Mouse (Mus musculus): Measurements from ENCODE around the gene Ano6. TPM values are rescaled to one million over a fixed set of nuclear protein-coding genes. Genes with fewer than 3 reads are reported as not detected.
A peak's percentile ranks its signal among the peaks of the same experiment; 100 is the strongest.

Gene Ano6
- polyA plus RNA-seq (2015; fragmentation: Nextera tagmentation; extraction: Ambion mirVana): 7.8 and 10.6 TPM in 2 replicates

DNA sequence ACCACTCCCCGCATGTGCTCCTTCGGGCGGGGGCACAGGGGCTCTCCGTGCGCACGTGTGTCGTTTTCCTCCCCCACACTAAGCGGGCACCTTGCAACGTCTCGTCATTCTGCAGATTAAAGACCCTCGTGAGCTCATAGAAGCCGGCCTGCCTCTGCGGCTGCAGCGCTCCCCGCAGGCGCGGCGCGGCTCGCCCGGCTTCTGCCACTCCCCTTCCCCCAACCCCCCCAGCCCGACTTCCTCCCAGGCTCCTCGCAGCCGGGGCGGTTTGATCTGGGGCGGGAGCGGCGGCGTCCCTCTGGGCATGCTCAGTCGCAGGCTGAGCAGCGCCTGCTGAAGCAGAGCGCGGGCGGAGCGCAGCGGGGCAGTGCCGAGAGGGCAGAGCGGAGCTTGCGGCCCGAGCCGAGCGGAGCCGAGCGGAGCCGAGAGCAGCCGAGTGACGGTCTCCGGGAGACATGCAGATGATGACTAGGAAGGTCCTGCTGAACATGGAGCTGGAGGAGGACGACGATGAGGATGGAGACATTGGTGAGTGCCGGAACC is at the start of gene Ano6:
Gene Ano6 (plus strand): TSS at position 315 of the 543 bp plus-strand sequence.
- H3K4me3 ChIP-seq (replicated peaks): peak within 1 kb of the TSS; percentile 72
- DNase-seq (peak; percentile 82), ATAC-seq (ENCODE audit: low read depth) (peak; percentile 96)
- peak within 1 kb of the TSS; percentile 94 for H3K4me2 ChIP-seq
- no peaks in the 10 kb centered on the region for H3K36me3 ChIP-seq
- WGBS (ENCODE audit: insufficient replicate concordance): under 1% methylated on average over 51 of the region's 51 CpGs
- H3K9me3 ChIP-seq (replicated peaks): no peaks in the 10 kb centered on the region; the same call in 1 of the 2 replicates
- peaks cover 17% of the 10 kb centered on the region; the same call in 1 of the 2 replicates for H3K27me3 ChIP-seq
- H3K27ac ChIP-seq: peak within 1 kb of the TSS; percentile 66
- H3K9ac ChIP-seq: peak within 1 kb of the TSS; percentile 79
- peaks cover 55% of the 10 kb centered on the region for H3K4me1 ChIP-seq (replicated peaks)

DNA sequence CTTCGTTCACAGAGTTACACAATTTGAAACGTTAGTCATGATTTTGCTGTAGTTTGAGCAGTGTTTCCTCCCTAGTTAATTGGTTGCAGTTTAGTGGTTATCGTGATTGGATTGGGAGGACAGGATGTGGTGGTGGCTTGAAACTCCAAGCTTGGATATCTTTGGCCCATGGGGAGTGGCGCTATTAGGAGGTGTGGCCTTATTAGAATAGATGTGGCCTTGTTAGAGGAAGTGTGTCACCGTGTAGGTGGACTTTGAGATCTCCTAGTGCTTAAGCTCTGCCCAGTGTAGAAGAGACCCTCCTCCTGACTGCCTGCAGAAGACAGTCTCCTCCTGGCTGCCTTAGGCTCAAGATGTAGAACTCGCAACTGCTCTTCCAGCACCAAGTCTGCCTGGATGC is 47.7 kb upstream of the Ano6 start:
- H3K27ac ChIP-seq: no peak overlapping the region
- WGBS (ENCODE audit: insufficient replicate concordance): 51% methylated on average over 6 of the region's 6 CpGs
- no peaks in the 10 kb centered on the region for H3K36me3 ChIP-seq
- no peak overlapping the region for H3K4me2 ChIP-seq
- ATAC-seq (ENCODE audit: low read depth) (no peak), DNase-seq (no peak)
- no peaks in the 10 kb centered on the region for H3K4me1 ChIP-seq (replicated peaks)
- no peak overlapping the region for H3K4me3 ChIP-seq (replicated peaks)
- H3K9ac ChIP-seq: no peak overlapping the region
- H3K9me3 ChIP-seq (replicated peaks): no peaks in the 10 kb centered on the region
- no peaks in the 10 kb centered on the region for H3K27me3 ChIP-seq

DNA sequence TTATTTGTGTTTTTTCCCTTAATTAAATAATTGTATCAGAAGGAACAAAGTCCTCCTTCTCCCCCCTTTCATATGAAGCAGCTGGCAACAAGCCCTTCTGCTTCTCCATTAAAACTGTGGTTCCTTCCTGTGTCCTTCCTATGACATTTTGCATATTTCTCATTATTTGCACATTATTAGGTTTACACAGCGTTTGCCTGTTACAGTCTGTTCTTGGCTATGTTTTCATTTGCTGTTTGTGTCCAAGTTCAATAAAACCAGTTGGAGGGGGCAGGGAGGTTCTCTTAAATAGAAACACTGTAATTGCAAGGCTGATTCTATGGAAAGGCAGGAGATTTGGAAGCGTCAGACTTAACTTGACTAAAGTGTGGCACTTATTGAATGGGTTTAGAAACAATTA is 46.8 kb upstream of the Ano6 start:
- Histone ChIP-seq H3K9me3 (replicated peaks) (no peaks in the 10 kb centered on the region), H3K27me3 (no peaks in the 10 kb centered on the region), H3K9ac (no peak overlapping the region), H3K4me3 (replicated peaks) (no peak overlapping the region), H3K4me1 (replicated peaks) (no peaks in the 10 kb centered on the region), H3K4me2 (no peak overlapping the region), H3K27ac (no peak overlapping the region), H3K36me3 (no peaks in the 10 kb centered on the region)
- DNase-seq (no peak), ATAC-seq (ENCODE audit: low read depth) (no peak)
- 61% methylated on average over 2 of the region's 2 CpGs for WGBS (ENCODE audit: insufficient replicate concordance)

DNA sequence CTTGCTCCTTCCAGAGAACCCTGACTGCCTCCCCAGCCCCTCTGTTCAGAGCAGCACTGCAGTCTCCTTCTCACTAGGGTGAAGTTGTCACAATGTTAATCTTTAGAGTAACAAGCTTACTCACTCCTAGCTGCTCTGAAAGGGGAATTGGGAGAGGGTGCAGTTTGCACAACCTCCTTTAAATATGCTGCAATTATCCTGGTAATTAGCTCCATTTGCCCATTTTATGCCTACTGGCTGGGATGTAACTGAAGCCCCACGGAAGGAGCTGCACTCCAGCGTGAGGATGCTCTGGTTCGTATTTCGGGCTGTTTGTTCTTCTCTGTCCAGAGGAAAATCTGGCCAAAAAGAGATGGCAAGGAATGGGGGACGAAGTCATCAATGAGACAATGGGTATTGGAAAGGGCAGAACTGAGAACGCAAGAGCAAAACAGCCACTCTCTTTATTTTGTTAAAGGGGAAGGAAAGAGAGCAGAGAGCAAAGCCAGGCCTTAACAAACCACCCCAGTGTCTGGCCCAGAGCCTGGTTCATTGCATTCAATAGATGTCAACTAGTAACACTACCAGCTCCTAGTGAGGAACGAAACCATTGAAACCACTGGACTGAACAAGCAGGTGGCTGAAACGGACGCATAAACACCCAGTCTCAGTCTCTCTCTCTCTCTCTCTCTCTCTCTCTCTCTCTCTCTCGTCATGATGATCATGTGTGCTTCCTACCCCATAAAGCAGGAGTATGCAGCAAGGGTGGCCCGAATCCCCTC is 45.1 kb upstream of the Ano6 start:
- Histone ChIP-seq H3K4me2 (no peak overlapping the region), H3K36me3 (no peaks in the 10 kb centered on the region), H3K4me1 (replicated peaks) (no peaks in the 10 kb centered on the region), H3K27me3 (no peaks in the 10 kb centered on the region), H3K4me3 (replicated peaks) (no peak overlapping the region), H3K9ac (no peak overlapping the region), H3K9me3 (replicated peaks) (no peaks in the 10 kb centered on the region), H3K27ac (no peak overlapping the region)
- ATAC-seq (ENCODE audit: low read depth) (no peak), DNase-seq (no peak)
- 62% methylated on average over 11 of the region's 11 CpGs for WGBS (ENCODE audit: insufficient replicate concordance)

DNA sequence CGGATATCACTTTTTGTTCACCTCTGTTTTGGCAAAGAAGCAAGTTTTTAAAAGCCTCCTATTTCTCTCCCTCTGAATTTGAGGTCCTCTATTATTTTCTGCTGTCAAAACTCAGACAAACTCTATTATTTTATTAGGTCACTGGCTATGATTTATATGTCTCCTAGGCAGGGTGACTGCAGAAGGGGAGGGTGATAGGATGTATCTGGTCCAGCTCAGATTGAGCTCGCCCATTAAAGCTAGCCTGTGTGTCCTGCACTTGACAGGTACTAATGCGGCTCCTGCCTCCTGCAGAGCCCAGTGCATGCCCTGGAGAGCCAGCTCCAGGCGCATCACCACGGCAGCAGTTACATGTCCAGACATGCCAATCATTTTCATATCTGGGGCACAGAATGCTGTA is 44.1 kb upstream of the Ano6 start:
- 56% methylated on average over 5 of the region's 5 CpGs for WGBS (ENCODE audit: insufficient replicate concordance)

DNA sequence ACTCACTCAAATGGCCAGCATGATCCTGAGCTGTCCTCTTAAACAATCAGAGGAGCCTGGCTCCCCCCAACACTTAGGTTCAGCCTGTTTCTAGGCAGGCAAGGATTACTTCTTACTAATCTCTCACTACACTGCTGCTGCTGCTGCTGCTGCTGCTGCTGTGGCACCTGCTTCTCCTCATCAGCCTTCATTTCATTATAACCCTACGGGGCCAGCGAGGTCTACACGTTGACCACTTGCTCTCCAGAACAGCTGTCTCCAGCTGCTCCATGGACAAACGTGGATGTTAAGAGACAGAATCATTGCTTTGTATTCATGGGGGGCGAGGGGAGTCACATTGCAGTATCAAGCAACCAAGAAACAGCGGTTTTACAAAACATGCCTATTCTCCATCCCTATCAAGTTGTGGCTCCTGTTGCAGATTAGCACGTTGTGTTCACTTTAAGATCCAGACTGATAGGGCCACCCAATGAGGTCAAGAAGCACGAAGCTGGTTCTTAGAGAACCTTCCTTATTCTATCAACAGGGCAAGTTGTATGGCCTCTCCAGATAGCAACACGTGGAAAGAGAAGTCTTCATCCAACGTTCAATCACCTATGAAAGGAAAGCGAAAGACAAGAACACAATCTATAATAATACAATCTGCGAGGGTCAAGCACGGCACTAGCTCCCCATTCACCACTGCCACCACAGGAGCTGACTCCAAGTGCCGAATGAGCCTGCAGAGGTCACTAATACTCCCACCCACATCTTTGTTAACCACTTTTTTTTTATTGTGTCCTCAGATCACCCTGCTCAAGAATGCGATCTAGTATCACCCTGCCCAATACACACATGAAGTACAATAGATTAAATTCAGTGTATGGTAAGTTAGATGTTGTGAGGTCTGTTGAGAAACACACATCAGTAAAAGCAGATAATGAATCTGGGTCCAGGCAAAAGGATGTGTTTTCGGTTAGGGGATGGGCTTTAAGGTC is 43.4 kb upstream of the Ano6 start:
- no peak overlapping the region for H3K27ac ChIP-seq
- no peaks in the 10 kb centered on the region for H3K9me3 ChIP-seq (replicated peaks)
- H3K4me3 ChIP-seq (replicated peaks): no peak overlapping the region
- H3K36me3 ChIP-seq: no peaks in the 10 kb centered on the region
- WGBS (ENCODE audit: insufficient replicate concordance): 65% methylated on average over 16 of the region's 16 CpGs
- no peak overlapping the region for H3K9ac ChIP-seq
- ATAC-seq (ENCODE audit: low read depth): no peak
- no peak overlapping the region for H3K4me2 ChIP-seq
- H3K27me3 ChIP-seq: no peaks in the 10 kb centered on the region
- DNase-seq: no peak
- H3K4me1 ChIP-seq (replicated peaks): no peaks in the 10 kb centered on the region

More for the DNA sequence above, 44.1 kb upstream of the Ano6 start:
- DNase-seq (no peak), ATAC-seq (ENCODE audit: low read depth) (no peak)
- Histone ChIP-seq H3K9me3 (replicated peaks) (no peaks in the 10 kb centered on the region), H3K36me3 (no peaks in the 10 kb centered on the region), H3K27ac (no peak overlapping the region), H3K4me3 (replicated peaks) (no peak overlapping the region), H3K9ac (no peak overlapping the region), H3K27me3 (no peaks in the 10 kb centered on the region), H3K4me1 (replicated peaks) (no peaks in the 10 kb centered on the region), H3K4me2 (no peak overlapping the region)

DNA sequence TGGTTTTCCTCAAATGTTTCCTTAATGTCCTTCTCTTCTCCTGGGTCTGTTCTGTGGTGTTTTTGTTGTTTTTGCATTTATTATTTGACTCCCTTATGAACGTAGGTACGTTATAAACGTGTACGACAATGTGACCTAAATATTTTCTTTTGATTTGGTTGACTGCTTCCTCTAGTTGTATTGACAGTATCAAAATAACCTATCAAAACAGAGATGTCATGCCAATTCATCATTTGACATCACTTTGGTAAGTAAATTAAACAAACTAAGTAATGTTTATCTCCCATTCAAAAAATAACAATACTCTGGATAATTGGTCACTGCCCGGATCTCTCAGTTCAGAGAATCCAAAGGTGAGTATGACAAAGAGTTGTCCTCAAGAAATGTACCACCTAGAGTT is 41.4 kb upstream of the Ano6 start:
- Histone ChIP-seq H3K4me3 (replicated peaks) (no peak overlapping the region), H3K27me3 (no peaks in the 10 kb centered on the region), H3K4me2 (no peak overlapping the region), H3K9ac (no peak overlapping the region), H3K36me3 (no peaks in the 10 kb centered on the region), H3K4me1 (replicated peaks) (no peaks in the 10 kb centered on the region), H3K27ac (no peak overlapping the region), H3K9me3 (replicated peaks) (no peaks in the 10 kb centered on the region)
- DNase-seq (no peak), ATAC-seq (ENCODE audit: low read depth) (no peak)
- WGBS (ENCODE audit: insufficient replicate concordance): 82% methylated on average over 5 of the region's 5 CpGs

DNA sequence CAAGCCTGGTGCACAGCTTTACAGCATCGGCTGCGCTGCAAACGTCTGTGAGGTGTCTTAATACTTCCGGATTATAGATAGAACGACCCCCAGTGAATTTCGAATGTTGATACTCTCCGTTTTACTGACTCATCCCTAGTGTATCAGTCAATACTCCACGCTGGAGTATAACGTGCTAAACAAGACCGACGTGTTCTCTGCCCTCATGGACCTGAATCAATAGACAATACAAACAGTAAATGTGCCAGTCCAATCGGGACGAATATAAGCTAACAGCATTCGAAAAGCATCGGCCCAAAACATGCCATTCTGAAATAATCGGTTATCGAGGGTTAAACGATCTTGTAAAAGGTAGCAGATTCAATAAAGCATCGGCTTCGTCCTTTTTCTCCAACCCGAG is 40.6 kb upstream of the Ano6 start:
- Histone ChIP-seq H3K4me3 (replicated peaks) (no peak overlapping the region), H3K4me1 (replicated peaks) (no peaks in the 10 kb centered on the region), H3K36me3 (no peaks in the 10 kb centered on the region), H3K27ac (no peak overlapping the region), H3K4me2 (no peak overlapping the region), H3K27me3 (no peaks in the 10 kb centered on the region), H3K9me3 (replicated peaks) (no peaks in the 10 kb centered on the region), H3K9ac (no peak overlapping the region)
- ATAC-seq (ENCODE audit: low read depth) (no peak), DNase-seq (no peak)
- 79% methylated on average over 21 of the region's 21 CpGs for WGBS (ENCODE audit: insufficient replicate concordance)

DNA sequence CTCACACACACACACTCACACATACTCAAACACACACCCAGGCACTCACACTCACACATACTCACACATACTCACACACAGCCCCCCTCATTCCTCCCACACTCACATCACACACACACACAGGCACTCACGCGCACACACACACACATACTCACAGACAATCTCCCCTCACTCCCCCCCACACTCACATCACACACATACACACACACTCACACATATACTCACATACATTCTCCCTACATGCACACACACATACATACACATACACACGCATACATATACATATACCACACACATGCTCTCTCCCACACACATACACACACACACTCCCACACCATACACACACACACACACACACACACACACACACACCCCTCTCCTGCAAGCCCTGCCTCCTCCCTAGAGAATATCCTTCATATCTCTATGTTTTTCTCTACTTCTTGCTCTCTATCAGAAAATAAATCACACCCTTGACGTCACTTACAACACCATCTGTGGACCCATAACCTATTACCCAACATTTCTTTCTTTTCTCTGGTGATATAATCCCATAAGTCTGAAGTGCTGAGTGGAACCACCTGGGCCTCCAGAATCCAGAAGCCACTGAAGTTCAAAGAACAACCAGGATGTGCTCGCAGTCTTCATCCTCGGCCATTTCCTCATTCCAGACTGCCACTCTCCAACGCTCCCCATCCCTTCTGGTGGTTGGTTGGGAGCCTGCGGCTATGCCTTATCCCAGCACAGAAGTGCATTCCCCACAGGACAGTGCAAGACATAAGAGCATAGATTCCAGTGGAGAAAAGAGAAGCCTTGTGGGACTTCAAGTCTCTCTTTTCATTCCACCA is 38.6 kb upstream of the Ano6 start:
- Histone ChIP-seq H3K4me1 (replicated peaks) (0 out of 2 replicates have a peak, but pooled peaks cover 1% of the 10 kb centered on the region), H3K27ac (no peak overlapping the region), H3K36me3 (no peaks in the 10 kb centered on the region), H3K9ac (no peak overlapping the region), H3K9me3 (replicated peaks) (no peaks in the 10 kb centered on the region), H3K4me2 (no peak overlapping the region), H3K4me3 (replicated peaks) (no peak overlapping the region), H3K27me3 (no peaks in the 10 kb centered on the region)
- 70% methylated on average over 8 of the region's 8 CpGs for WGBS (ENCODE audit: insufficient replicate concordance)
- no peak; the same call in 1 of the 2 replicates for ATAC-seq (ENCODE audit: low read depth)
- no peak for DNase-seq

DNA sequence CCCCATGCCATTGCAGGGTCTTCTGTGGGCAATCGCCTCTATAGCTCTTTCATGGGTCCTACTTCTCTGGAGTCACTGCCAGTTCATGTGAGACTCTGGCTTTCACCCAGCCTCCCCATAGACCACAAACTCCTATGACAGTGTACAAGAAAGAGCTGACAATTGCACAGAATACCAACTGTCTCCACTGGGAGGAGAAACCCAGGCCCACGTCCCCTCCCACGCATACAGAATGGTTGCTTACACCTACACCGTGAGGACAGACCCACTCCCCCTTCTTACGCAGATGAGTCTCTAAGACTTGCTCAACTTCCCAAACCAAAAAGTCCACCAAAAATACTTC is 38.0 kb upstream of the Ano6 start:
- no peak for DNase-seq
- Histone ChIP-seq H3K27me3 (no peaks in the 10 kb centered on the region), H3K36me3 (no peaks in the 10 kb centered on the region), H3K4me2 (no peak overlapping the region), H3K9ac (no peak overlapping the region), H3K27ac (no peak overlapping the region), H3K9me3 (replicated peaks) (no peaks in the 10 kb centered on the region), H3K4me3 (replicated peaks) (no peak overlapping the region), H3K4me1 (replicated peaks) (0 out of 2 replicates have a peak, but pooled peaks cover 4% of the 10 kb centered on the region)
- no peak for ATAC-seq (ENCODE audit: low read depth)
- WGBS (ENCODE audit: insufficient replicate concordance): 77% methylated on average over 5 of the region's 5 CpGs

Measured in liver, embryonic 13.5 days (tissue).